Mouse (Mus musculus): ENCODE measurements around the gene Cst7. TPM values are rescaled to one million over a fixed set of nuclear protein-coding genes. Genes with fewer than 3 reads are reported as not detected.

Gene Cst7
- polyA plus RNA-seq, 1 experiment from 2014 or later, result 0.28 TPM

- H3K36me3 ChIP-seq (replicated peaks), result 0 out of 2 replicates have a peak, but pooled peaks cover 6% of the 10 kb centered on the region
- H3K27me3 ChIP-seq (replicated peaks), result no peaks in the 10 kb centered on the region
- no peaks in the 10 kb centered on the region for H3K9me3 ChIP-seq
- 88% methylated on average over 2 of the region's 2 CpGs for WGBS
- no peaks in the 10 kb centered on the region for H3K4me1 ChIP-seq
- H3K4me2 ChIP-seq, result no peak overlapping the region
- no peak overlapping the region for H3K27ac ChIP-seq
- ATAC-seq (replicated peaks), result no peak
- no peak overlapping the region for H3K9ac ChIP-seq
- no peak overlapping the region for H3K4me3 ChIP-seq
Observed at GRCm38 (mm10) chr2:150600263-150600662, 30.0 kb downstream of the Cst7 start.

GRCm38 (mm10) chr2:150602166-150602565, 32.0 kb downstream of the Cst7 start:
- no peak for ATAC-seq (replicated peaks)
- Histone ChIP-seq H3K9ac (no peak overlapping the region), H3K27ac (no peak overlapping the region), H3K4me1 (peaks cover 4% of the 10 kb centered on the region), H3K4me2 (no peak overlapping the region), H3K36me3 (replicated peaks) (0 out of 2 replicates have a peak, but pooled peaks cover 6% of the 10 kb centered on the region), H3K9me3 (no peaks in the 10 kb centered on the region), H3K4me3 (no peak overlapping the region), H3K27me3 (replicated peaks) (no peaks in the 10 kb centered on the region)
- 94% methylated on average over 2 of the region's 2 CpGs for WGBS

GRCm38 (mm10) chr2:150604802-150605201, 34.6 kb downstream of the Cst7 start:
- Histone ChIP-seq H3K27ac (no peak overlapping the region), H3K36me3 (replicated peaks) (0 out of 2 replicates have a peak, but pooled peaks cover 3% of the 10 kb centered on the region), H3K27me3 (replicated peaks) (no peaks in the 10 kb centered on the region), H3K9me3 (no peaks in the 10 kb centered on the region), H3K9ac (no peak overlapping the region), H3K4me2 (no peak overlapping the region), H3K4me1 (peaks cover 15% of the 10 kb centered on the region), H3K4me3 (no peak overlapping the region)
- 77% methylated on average over 2 of the region's 2 CpGs for WGBS
- no peak for ATAC-seq (replicated peaks)

- Histone ChIP-seq H3K4me1 (peaks cover 15% of the 10 kb centered on the region), H3K4me2 (peak overlapping the region; percentile 79), H3K4me3 (peak overlapping the region; percentile 85), H3K27me3 (replicated peaks) (no peaks in the 10 kb centered on the region), H3K9ac (no peak overlapping the region), H3K27ac (no peak overlapping the region), H3K9me3 (no peaks in the 10 kb centered on the region), H3K36me3 (replicated peaks) (0 out of 2 replicates have a peak, but pooled peaks cover 3% of the 10 kb centered on the region)
- 82% methylated on average over 1 of the region's 1 CpGs for WGBS
- ATAC-seq (replicated peaks), result no peak
Observed at GRCm38 (mm10) chr2:150607086-150607485, 36.9 kb downstream of the Cst7 start.

- Histone ChIP-seq H3K36me3 (replicated peaks) (0 out of 2 replicates have a peak, but pooled peaks cover 3% of the 10 kb centered on the region), H3K4me3 (peak within 1 kb of the TSS; percentile 85), H3K27ac (peak within 1 kb of the TSS; percentile 66), H3K4me1 (peaks cover 15% of the 10 kb centered on the region), H3K9ac (peak within 1 kb of the TSS; percentile 77), H3K4me2 (peak within 1 kb of the TSS; percentile 79), H3K27me3 (replicated peaks) (no peaks in the 10 kb centered on the region), H3K9me3 (no peaks in the 10 kb centered on the region)
- ATAC-seq (replicated peaks), result peak; percentile 99
- WGBS, result under 1% methylated on average over 42 of the region's 42 CpGs
Observed at GRCm38 (mm10) chr2:150608087-150608799, 38.0 kb downstream of the Cst7 start, which contains the start of gene Apmap. Gene Apmap (minus strand): TSS chr2:150608567.

- Histone ChIP-seq H3K4me3 (peak overlapping the region; percentile 85), H3K4me1 (peaks cover 15% of the 10 kb centered on the region), H3K9ac (peak overlapping the region; percentile 77), H3K9me3 (no peaks in the 10 kb centered on the region), H3K36me3 (replicated peaks) (0 out of 2 replicates have a peak, but pooled peaks cover 3% of the 10 kb centered on the region), H3K27me3 (replicated peaks) (no peaks in the 10 kb centered on the region), H3K4me2 (peak overlapping the region; percentile 79), H3K27ac (peak overlapping the region; percentile 66; the same call in 1 of the 2 replicates)
- peak; percentile 68 for ATAC-seq (replicated peaks)
- WGBS, result under 1% methylated on average over 10 of the region's 10 CpGs
Observed at GRCm38 (mm10) chr2:150608872-150609560, 38.8 kb downstream of the Cst7 start.

GRCm38 (mm10) chr2:150610097-150610496, 39.9 kb downstream of the Cst7 start:
- Histone ChIP-seq H3K4me3 (no peak overlapping the region), H3K27me3 (replicated peaks) (no peaks in the 10 kb centered on the region), H3K27ac (no peak overlapping the region), H3K4me1 (peaks cover 15% of the 10 kb centered on the region), H3K36me3 (replicated peaks) (no peaks in the 10 kb centered on the region), H3K9ac (no peak overlapping the region), H3K4me2 (no peak overlapping the region), H3K9me3 (no peaks in the 10 kb centered on the region)
- WGBS, result 79% methylated on average over 3 of the region's 3 CpGs
- ATAC-seq (replicated peaks), result no peak

- H3K27ac ChIP-seq, result no peak overlapping the region
- H3K4me1 ChIP-seq, result no peaks in the 10 kb centered on the region
- no peak overlapping the region for H3K9ac ChIP-seq
- H3K36me3 ChIP-seq (replicated peaks), result no peaks in the 10 kb centered on the region; the same call in 1 of the 2 replicates
- 72% methylated on average over 3 of the region's 3 CpGs for WGBS
- H3K9me3 ChIP-seq, result no peaks in the 10 kb centered on the region
- no peaks in the 10 kb centered on the region for H3K27me3 ChIP-seq (replicated peaks)
- no peak overlapping the region for H3K4me3 ChIP-seq
- no peak for ATAC-seq (replicated peaks)
- H3K4me2 ChIP-seq, result no peak overlapping the region
Observed at GRCm38 (mm10) chr2:150621698-150622097, 51.5 kb downstream of the Cst7 start.

GRCm38 (mm10) chr2:150623957-150624356, 53.7 kb downstream of the Cst7 start:
- Histone ChIP-seq H3K4me1 (no peaks in the 10 kb centered on the region), H3K27ac (no peak overlapping the region), H3K4me2 (no peak overlapping the region), H3K9me3 (no peaks in the 10 kb centered on the region), H3K9ac (no peak overlapping the region), H3K4me3 (no peak overlapping the region), H3K27me3 (replicated peaks) (no peaks in the 10 kb centered on the region), H3K36me3 (replicated peaks) (no peaks in the 10 kb centered on the region; the same call in 1 of the 2 replicates)
- ATAC-seq (replicated peaks), result no peak
- WGBS, result 88% methylated on average over 3 of the region's 3 CpGs

GRCm38 (mm10) chr2:150624926-150625325, 54.7 kb downstream of the Cst7 start:
- Histone ChIP-seq H3K27ac (no peak overlapping the region), H3K4me3 (no peak overlapping the region), H3K36me3 (replicated peaks) (no peaks in the 10 kb centered on the region; the same call in 1 of the 2 replicates), H3K4me1 (no peaks in the 10 kb centered on the region), H3K4me2 (no peak overlapping the region), H3K27me3 (replicated peaks) (no peaks in the 10 kb centered on the region), H3K9ac (no peak overlapping the region), H3K9me3 (no peaks in the 10 kb centered on the region)
- WGBS, result 91% methylated on average over 8 of the region's 8 CpGs
- no peak for ATAC-seq (replicated peaks)

GRCm38 (mm10) chr2:150627140-150627539, 56.9 kb downstream of the Cst7 start:
- no peak overlapping the region for H3K4me3 ChIP-seq
- ATAC-seq (replicated peaks), result no peak
- H3K9ac ChIP-seq, result no peak overlapping the region
- no peaks in the 10 kb centered on the region; the same call in 1 of the 2 replicates for H3K36me3 ChIP-seq (replicated peaks)
- H3K9me3 ChIP-seq, result no peaks in the 10 kb centered on the region
- no peak overlapping the region for H3K4me2 ChIP-seq
- H3K4me1 ChIP-seq, result no peaks in the 10 kb centered on the region
- H3K27ac ChIP-seq, result no peak overlapping the region
- 73% methylated on average over 6 of the region's 6 CpGs for WGBS
- no peaks in the 10 kb centered on the region for H3K27me3 ChIP-seq (replicated peaks)
